Mouse (Mus musculus): ENCODE measurements around the gene Aamp.
"Not testable (repeated sequence)": the region's sequence is repeated elsewhere in the genome, so short reads cannot be mapped to it uniquely, and the experiment has no call there.

Gene Aamp

GRCm38 (mm10) chr1:74286869-74287607, 2.5 kb upstream of the Aamp start:
- in situ Hi-C loops (cut with MboI; ENCODE audit: low pct_unique_long_range_greater_than_20kb in 1 of 2, low sequenced_read_pairs in 2 of 2, unreplicated experiment in 1 of 2): not testable (repeated sequence)

DNA sequence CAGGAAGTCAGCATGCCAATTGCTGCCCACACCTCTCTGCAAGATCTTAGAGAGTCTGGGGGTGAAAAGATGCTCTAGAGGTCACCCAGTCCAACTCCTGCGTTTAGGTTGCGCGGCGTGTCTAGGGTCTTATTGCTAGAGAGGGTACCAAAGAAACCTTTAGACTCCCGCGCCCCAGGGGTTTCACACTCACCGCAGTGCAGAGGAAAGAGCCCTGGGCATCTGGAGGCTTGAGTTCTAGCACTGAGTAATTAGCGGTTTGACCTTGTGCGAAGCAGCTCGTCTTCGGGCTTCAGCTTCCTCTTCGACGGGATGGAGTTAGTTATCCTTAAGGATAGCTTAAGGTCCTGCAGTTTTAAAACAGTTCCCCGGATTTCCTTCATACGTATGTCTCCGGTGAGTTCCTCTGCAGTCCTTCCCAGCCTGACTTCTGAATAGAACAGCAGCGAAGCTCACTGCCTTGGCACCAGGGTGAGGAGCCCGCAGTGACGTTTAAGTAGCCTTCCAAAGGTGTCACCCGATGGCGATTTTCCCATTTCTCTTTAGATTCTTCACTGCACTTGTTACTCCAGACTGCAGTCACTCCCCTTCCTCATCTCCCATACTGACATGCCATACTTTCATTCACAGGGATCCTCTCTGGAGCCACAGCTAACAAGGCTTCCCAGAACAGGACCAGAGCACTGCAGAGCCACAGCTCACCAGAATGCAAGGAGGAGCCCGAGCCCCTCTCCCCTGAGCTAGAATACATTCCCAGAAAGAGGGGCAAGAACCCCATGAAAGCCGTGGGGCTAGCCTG, 873 bp upstream of the Aamp start:
- in situ Hi-C loops (cut with MboI; ENCODE audit: low pct_unique_long_range_greater_than_20kb in 1 of 2, low sequenced_read_pairs in 2 of 2, unreplicated experiment in 1 of 2): no loop called here

GRCm38 (mm10) chr1:74283686-74284463, 663 bp downstream of the Aamp start:
- in situ Hi-C loops (cut with MboI; ENCODE audit: low pct_unique_long_range_greater_than_20kb in 1 of 2, low sequenced_read_pairs in 2 of 2, unreplicated experiment in 1 of 2): no loop called here

DNA sequence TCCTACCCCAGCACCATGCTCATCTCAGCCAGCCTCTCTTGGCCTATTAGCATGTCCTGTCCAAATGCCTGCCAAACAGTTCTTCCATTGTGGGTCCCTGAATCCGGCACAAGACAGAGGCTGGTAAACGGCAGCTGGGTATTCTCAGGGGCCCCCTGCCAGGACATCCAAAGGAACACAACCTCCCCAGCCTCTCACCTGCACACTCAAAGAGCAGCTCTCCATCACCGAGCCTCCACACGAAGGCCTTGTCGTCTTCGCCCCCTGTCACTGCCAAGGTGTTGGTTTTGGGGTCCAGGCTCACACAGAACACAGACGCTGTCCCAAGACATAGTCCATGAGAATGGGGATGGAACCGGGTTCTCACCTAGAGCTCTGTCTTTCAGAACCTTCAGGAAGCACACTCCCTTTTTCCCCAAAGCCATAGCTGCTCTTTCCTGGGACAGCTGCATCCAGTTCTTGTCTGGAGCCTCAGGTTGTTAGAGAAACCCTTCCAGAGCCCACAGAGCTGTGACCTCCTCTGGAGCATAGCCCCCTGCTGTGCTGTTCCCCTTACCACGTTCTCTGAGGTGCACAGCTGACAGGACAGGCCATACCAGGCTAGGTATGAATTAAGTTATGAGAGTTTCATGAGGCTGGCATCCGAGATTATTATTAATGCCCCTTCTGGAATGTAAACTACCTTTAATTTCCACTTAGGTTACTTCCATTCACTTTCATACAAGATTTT, 1.5 kb downstream of the Aamp start:
- in situ Hi-C loops (cut with MboI; ENCODE audit: low pct_unique_long_range_greater_than_20kb in 1 of 2, low sequenced_read_pairs in 2 of 2, unreplicated experiment in 1 of 2): no loop called here

GRCm38 (mm10) chr1:74281886-74282285, 2.7 kb downstream of the Aamp start:
- in situ Hi-C loops (cut with MboI; ENCODE audit: low pct_unique_long_range_greater_than_20kb in 1 of 2, low sequenced_read_pairs in 2 of 2, unreplicated experiment in 1 of 2): no loop called here

DNA sequence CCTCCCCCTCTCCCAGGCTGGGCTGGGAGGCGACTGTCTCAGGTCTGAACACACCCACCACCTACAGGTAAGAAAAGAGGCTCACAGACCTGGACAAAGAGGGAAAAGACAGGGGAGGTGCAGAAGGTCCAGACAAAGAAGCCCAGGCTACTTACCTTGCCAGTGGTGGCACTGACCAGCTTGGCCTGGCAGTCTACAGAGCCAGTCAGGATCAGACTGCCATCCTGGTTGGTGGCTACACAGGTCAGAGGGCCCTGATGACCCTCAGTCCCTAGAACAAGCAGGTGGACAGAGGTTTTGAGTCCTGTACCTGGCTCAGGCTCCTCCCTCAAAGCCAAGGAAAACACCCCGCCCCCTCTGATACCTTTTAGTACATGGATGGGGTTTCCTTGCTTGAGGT, 3.2 kb downstream of the Aamp start:
- in situ Hi-C loops (cut with MboI; ENCODE audit: low pct_unique_long_range_greater_than_20kb in 1 of 2, low sequenced_read_pairs in 2 of 2, unreplicated experiment in 1 of 2): no loop called here

DNA sequence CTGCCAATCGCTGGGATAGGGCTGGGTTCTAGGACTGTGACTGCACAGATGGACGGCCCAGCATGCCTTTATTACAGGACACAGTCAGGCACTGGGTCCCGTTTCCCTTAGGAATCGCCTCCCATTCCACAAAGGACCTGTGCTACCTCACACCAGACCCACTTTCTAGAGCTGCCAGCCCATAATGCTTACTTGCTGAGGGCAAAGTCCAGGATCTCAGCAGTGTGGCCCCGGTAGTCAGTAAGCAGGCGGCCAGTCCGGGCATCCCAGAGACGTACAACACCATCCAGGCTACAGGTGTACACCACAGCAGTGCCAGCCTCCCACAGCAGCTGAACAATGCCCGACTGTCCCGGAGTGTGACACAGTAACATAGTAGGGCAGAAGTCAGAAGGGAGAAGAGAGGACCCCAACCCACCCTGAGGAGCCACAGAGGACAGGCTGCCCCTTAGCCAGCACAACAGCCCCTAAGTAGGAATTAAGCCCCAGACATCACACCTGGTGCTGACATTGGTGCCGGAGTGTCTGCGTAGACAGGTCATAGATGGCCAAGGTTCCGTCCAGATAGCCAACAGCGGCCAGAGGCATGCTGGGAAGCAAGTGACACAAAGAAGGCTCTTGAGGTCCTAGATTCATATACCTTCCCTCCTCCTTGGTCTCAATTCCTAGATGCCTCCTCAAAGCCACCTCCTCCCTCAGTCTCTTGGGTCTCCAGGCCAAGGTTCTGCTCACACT, 3.8 kb downstream of the Aamp start:
- in situ Hi-C loops (cut with MboI; ENCODE audit: low pct_unique_long_range_greater_than_20kb in 1 of 2, low sequenced_read_pairs in 2 of 2, unreplicated experiment in 1 of 2): no loop called here

DNA sequence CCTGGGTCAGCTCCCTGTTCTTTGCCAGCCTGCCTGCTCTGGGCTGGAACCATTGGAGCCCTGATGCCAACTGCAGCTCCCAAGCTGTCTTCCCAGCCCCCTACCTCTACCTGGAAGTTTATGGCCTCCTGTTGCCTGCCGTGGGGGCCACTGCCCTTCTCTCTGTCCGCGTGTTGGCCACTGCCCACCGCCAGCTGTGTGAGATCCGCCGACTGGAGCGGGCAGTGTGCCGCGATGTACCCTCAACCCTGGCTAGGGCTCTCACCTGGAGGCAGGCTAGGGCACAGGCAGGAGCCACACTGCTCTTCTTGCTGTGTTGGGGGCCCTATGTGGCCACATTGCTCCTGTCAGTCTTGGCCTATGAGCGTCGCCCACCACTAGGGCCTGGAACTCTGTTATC, 5.5 kb downstream of the Aamp start:
- in situ Hi-C loops (cut with MboI; ENCODE audit: low pct_unique_long_range_greater_than_20kb in 1 of 2, low sequenced_read_pairs in 2 of 2, unreplicated experiment in 1 of 2): no loop called here

GRCm38 (mm10) chr1:74278538-74278937, 6.0 kb downstream of the Aamp start, which contains the start of gene Gpbar1:
Gene Gpbar1, plus strand, starts transcription at chr1:74278550.
- in situ Hi-C loops (cut with MboI; ENCODE audit: low pct_unique_long_range_greater_than_20kb in 1 of 2, low sequenced_read_pairs in 2 of 2, unreplicated experiment in 1 of 2): no loop called here

DNA sequence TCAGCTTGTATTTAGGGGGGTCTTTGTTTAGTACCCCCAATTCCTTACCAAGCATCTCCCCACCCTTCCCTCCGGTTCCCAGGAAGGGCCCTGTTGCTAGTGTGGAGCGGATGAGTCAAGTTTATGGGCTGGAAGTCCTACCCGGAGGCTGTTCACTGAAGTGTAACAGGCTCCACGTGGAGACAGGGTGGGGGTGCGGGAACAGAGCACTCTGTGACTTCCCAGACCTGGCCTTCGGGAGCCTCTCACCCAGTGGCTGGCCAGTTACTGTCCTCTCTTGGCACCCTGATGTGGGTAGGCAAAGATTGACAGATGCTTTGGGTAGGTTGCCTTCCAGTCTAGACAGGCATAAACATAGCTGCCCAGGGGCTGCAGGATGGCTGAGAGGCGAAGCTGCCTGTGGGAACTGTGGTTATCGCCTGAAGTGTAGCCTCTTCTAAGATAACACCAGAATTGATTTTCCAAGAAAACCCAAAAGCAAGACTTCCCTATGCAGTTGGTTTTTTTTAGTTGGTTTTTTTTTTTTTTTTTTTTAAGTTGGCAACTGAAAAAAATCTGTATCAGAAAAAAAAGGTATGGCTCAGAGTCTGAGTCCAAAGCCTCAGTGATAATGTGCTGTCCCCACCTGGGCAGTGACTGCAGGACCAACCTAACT, 6.5 kb downstream of the Aamp start:
- in situ Hi-C loops (cut with MboI; ENCODE audit: low pct_unique_long_range_greater_than_20kb in 1 of 2, low sequenced_read_pairs in 2 of 2, unreplicated experiment in 1 of 2): no loop called here

DNA sequence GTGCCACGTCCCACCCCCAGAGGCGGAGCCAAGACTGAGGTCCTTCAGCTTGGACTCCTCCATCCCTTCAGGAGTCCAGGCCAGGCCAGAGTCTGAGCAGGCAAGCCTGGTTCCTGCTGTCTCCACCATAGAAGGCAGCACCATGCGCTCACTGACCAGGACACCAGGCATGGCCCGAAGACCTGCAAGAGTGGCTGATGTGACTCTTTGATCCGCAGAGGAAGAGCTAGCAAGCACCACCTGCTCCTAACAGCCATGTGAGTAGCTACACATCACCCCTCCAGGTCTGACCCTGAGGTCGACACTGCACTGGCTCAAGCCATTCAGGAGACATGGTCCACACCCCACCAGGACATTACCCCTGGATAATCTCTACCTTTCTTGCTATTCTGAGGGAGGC, 7.5 kb downstream of the Aamp start:
- in situ Hi-C loops (cut with MboI; ENCODE audit: low pct_unique_long_range_greater_than_20kb in 1 of 2, low sequenced_read_pairs in 2 of 2, unreplicated experiment in 1 of 2): no loop called here

GRCm38 (mm10) chr1:74275015-74275414, 9.5 kb downstream of the Aamp start:
- in situ Hi-C loops (cut with MboI; ENCODE audit: low pct_unique_long_range_greater_than_20kb in 1 of 2, low sequenced_read_pairs in 2 of 2, unreplicated experiment in 1 of 2): no loop called here

- in situ Hi-C loops (cut with MboI; ENCODE audit: low pct_unique_long_range_greater_than_20kb in 1 of 2, low sequenced_read_pairs in 2 of 2, unreplicated experiment in 1 of 2): no loop called here
Measured at GRCm38 (mm10) chr1:74271659-74272058, 12.9 kb downstream of the Aamp start.

GRCm38 (mm10) chr1:74268750-74269149, 15.8 kb downstream of the Aamp start:
- in situ Hi-C loops (cut with MboI; ENCODE audit: low pct_unique_long_range_greater_than_20kb in 1 of 2, low sequenced_read_pairs in 2 of 2, unreplicated experiment in 1 of 2): no loop called here

- in situ Hi-C loops (cut with MboI; ENCODE audit: low pct_unique_long_range_greater_than_20kb in 1 of 2, low sequenced_read_pairs in 2 of 2, unreplicated experiment in 1 of 2): no loop called here
Measured at GRCm38 (mm10) chr1:74262510-74262909, 22.0 kb downstream of the Aamp start.

- in situ Hi-C loops (cut with MboI; ENCODE audit: low pct_unique_long_range_greater_than_20kb in 1 of 2, low sequenced_read_pairs in 2 of 2, unreplicated experiment in 1 of 2): no loop called here
Measured at GRCm38 (mm10) chr1:74256782-74257181, 27.8 kb downstream of the Aamp start.

GRCm38 (mm10) chr1:74255704-74256345, 28.7 kb downstream of the Aamp start:
- in situ Hi-C loops (cut with MboI; ENCODE audit: low pct_unique_long_range_greater_than_20kb in 1 of 2, low sequenced_read_pairs in 2 of 2, unreplicated experiment in 1 of 2): no loop called here
